Mouse (Mus musculus) C2C12 (cell line): ENCODE results near the gene Lgals8.

Source experiments
- CEBPB ChIP-seq: IDR thresholded peaks from one replicate; pipeline ENCODE4 v1.6.1; 2011; ENCODE audit warnings: low read depth, mild to moderate bottlenecking, control low read depth, moderate library complexity
- CTCF ChIP-seq: IDR thresholded peaks from one replicate; pipeline ENCODE4 v1.5.1; 2011; ENCODE audit not compliant: control insufficient read depth, insufficient read depth, insufficient read length
- FOSL1 ChIP-seq: IDR thresholded peaks from one replicate; pipeline ENCODE4 v1.8.0; 2011; ENCODE audit warnings: mild to moderate bottlenecking, low read length; ENCODE audit not compliant: poor library complexity, insufficient read depth, severe bottlenecking
- MAX ChIP-seq: IDR thresholded peaks from one replicate; pipeline ENCODE4 v1.6.1; 2011; ENCODE audit warnings: mild to moderate bottlenecking, control low read depth
- MYOD1 ChIP-seq: IDR thresholded peaks from one replicate; pipeline ENCODE4 v1.6.1; 2011; ENCODE audit warnings: low read depth; ENCODE audit not compliant: control insufficient read depth, insufficient read length
- MYOG ChIP-seq: IDR thresholded peaks from one replicate; pipeline ENCODE4 v1.6.1; 2011; ENCODE audit not compliant: control insufficient read depth, insufficient read length; ENCODE audit errors: extremely low read depth

DNA sequence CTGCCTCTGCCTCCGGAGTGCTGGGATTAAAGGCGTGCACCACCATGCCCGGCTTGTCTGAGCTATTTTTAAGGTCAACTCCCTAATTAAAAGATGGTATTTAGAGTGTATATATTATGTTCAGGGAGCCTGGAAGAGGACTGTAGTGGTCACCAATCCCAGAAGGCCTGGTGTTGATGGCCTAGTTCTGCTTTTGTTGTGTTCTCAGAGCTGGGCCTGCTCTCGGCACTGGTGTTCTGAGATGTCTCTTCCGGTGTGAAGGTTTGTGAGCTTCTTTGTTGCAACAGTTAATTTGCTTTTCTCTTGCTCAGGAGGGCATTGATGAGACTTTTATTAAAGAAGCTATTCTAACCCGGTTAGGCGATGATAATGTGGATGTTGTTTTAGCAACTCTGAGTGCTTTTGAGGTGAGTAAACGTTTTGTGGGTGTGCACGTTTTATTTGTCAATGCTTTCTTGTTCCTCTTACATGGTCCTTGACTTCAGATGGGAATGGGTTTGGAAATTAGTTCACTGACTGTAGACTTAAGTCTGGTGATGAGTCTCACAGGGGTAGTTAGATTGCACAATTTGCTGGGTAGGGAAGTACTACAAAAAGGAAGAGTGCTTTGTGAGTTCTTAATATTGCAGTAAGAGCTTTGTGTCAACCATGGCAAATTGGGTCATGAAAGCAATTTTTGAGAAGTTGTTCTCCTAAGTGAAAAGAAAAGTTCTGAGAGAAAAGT, 56.2 kb downstream of the Lgals8 start:
- TF ChIP-seq CTCF (no peak), MAX (no peak), MYOG (no peak), MYOD1 (no peak), CEBPB (no peak), FOSL1 (no peak)
